Mouse (Mus musculus): ENCODE measurements around the gene Mrpl49. TPM values are rescaled to one million over a fixed set of nuclear protein-coding genes. Genes with fewer than 3 reads are reported as not detected.
A peak's percentile ranks its signal among the peaks of the same experiment; 100 is the strongest.

The Mrpl49 gene
- polyA plus RNA-seq, 1 experiment from 2014 or later: 64.4 TPM

DNA sequence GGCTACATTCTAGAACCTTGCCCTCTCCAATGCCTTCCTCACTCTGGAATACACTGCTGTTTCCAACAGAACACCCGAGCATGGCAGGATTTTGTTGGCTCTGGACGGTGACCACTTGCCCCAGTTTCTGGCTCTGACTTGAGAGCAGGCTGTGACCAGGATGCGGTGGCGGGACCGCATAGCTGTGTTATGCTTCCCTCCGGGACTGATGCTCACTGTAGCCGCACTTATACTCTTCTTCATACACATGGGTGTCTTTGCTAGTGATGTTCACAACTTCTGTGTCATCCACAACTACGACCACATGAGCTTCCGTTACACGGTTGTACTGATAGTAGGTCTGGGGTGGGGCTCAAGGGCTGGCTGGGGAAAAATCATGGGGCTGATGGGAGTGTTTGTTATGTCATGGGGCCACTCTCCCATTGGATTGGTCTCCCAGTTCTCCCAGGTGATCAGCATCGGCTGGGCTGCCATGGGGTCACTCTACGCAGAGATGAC lies 22.4 kb upstream of the Mrpl49 start, which contains the start of gene Tmem262:
Tmem262 (plus strand) TSS at position 51 of the 498 bp plus-strand sequence.
- no peak for ATAC-seq (ENCODE audit: low FRiP score, low read depth)
- Histone ChIP-seq H3K4me3 (no peak within 1 kb of the TSS), H3K4me1 (replicated peaks) (peaks cover 35% of the 10 kb centered on the region), H3K9me3 (no peaks in the 10 kb centered on the region), H3K9ac (no peak within 1 kb of the TSS), H3K36me3 (peaks cover 30% of the 10 kb centered on the region), H3K27me3 (no peaks in the 10 kb centered on the region), H3K27ac (replicated peaks) (no peak within 1 kb of the TSS), H3K4me2 (no peak within 1 kb of the TSS)
- 93% methylated on average over 12 of the region's 12 CpGs for WGBS

DNA sequence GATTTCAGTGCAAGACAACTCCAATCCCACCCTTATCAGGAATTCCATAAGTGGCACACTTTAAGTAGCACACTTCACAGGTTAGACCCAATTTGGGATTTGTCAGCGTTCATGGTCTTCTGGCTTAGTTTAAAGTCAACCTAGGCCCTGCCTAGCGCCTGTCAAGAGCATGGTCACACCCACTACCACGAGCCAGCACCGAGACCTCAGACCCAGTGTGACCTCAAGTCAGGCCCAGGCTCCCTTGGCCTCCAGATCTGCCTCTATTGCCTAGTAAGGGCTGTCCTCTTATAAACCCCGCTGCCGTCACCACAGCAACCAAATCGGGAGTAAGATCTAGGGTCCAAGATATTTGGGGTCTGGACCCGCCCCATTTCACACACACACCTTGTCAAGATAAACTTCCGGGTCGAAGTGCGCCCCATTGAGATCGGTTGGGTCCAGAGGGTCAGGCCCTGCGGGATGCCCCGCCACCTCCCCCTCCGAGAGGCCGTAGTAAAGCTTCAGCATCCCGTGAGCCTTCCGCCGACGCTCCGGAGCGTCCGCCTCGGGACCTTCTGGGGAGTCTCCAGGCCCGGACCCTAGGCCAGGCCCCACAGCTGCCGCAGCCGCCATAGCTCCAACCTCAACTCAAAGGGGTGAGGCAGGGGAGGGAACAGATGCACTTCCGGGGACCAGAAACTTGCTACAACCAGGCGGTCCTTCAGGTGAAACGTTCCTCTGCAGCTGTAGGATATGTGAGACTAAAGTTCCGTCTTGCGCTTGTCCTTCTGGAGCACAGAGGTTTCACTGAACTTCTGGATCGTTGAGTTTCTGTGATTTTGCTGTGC lies 19.2 kb upstream of the Mrpl49 start, which contains the start of gene Vps51:
Vps51 (minus strand) TSS at position 668 of the 830 bp plus-strand sequence.
- peak; percentile 90 for ATAC-seq (ENCODE audit: low FRiP score, low read depth)
- peak within 1 kb of the TSS; percentile 82 for H3K4me3 ChIP-seq
- no peaks in the 10 kb centered on the region for H3K27me3 ChIP-seq
- no peaks in the 10 kb centered on the region for H3K9me3 ChIP-seq
- H3K36me3 ChIP-seq: peaks cover 26% of the 10 kb centered on the region
- WGBS: under 1% methylated on average over 33 of the region's 33 CpGs
- H3K4me1 ChIP-seq (replicated peaks): peaks cover 20% of the 10 kb centered on the region
- H3K27ac ChIP-seq (replicated peaks): peak within 1 kb of the TSS; percentile 89
- peak within 1 kb of the TSS; percentile 90 for H3K4me2 ChIP-seq
- peak within 1 kb of the TSS; percentile 72 for H3K9ac ChIP-seq

DNA sequence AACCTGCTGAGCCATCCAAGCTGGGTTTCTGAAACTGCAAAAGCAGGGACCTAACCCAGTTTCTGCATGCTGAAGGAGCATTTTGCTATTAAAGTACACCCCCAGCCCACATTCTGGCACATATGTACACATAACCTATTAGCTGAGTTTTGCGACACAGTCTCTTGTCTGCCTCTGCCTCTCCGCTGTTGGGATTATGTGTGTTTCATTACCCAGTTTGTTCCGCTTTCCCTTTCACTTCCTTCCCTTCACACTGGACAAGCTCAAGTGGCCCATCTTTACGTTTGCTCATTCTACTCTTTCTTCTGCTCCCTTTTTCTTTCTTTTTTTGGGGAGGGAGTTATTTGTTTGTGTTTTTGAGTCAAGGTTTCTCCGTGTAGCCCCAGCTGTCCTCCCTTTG lies 16.3 kb upstream of the Mrpl49 start:
- Histone ChIP-seq H3K4me2 (no peak overlapping the region), H3K27me3 (no peaks in the 10 kb centered on the region), H3K4me1 (replicated peaks) (peaks cover 20% of the 10 kb centered on the region), H3K4me3 (no peak overlapping the region), H3K9ac (no peak overlapping the region), H3K36me3 (peaks cover 29% of the 10 kb centered on the region), H3K27ac (replicated peaks) (no peak overlapping the region), H3K9me3 (no peaks in the 10 kb centered on the region)
- ATAC-seq (ENCODE audit: low FRiP score, low read depth): no peak
- WGBS: 93% methylated on average over 5 of the region's 5 CpGs

DNA sequence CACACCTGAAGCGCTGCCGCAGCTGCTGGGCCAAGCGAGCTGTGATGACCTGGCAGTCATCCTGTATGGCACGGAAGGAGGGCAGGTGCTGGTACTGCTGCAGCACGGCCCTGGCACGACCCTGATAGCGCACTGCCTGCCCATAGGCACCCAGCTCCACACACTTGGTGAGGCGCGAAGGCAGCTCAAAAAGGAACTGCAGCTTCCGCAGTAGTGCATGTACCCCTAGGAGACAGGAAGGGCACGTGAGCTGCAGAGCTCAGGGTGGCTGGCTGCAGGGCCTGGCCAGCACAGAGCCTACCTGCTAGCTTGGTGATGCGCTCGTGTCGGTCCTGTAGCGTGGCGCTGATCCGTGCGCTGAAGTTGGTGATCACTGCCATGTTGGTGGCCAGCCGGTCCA lies 13.7 kb upstream of the Mrpl49 start:
- H3K9me3 ChIP-seq: no peaks in the 10 kb centered on the region
- H3K27me3 ChIP-seq: no peaks in the 10 kb centered on the region
- peaks cover 29% of the 10 kb centered on the region for H3K36me3 ChIP-seq
- WGBS: 94% methylated on average over 19 of the region's 19 CpGs
- H3K27ac ChIP-seq (replicated peaks): no peak overlapping the region
- no peak overlapping the region for H3K9ac ChIP-seq
- H3K4me1 ChIP-seq (replicated peaks): peaks cover 27% of the 10 kb centered on the region
- no peak for ATAC-seq (ENCODE audit: low FRiP score, low read depth)
- no peak overlapping the region for H3K4me2 ChIP-seq
- H3K4me3 ChIP-seq: no peak overlapping the region

DNA sequence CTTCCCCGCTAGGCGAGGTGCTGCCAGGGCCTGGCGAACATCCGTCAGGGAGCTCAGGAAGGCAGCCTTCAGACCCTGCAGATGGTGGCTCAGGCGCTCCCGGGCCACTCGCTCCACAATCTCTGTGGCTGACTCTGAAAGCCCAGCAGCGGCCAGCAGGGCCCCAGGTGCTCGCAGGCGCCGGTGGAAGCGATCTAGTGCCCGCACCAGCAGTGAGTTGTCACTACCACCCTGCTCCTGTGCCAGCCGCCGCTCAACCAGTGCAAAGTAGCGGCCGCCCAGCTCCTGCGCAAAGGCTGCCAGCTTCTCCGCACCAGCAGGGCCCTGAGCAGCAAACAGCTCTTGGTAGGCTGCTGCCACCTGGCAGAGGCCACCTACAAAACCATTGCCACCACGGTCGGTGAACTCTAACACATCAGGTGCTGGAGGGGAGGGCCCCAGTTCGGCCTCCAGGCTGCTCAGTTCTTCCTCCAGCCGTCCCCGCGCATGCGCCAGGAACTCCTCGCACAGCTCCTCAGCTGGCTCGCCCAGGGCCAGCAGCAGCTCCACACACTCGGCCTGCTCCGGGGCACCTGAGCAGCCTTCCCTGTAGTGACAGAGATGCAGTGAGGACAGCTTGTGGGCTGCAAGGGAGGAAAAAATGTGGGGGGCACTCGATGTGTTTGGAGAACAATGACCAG lies 13.1 kb upstream of the Mrpl49 start:
- Histone ChIP-seq H3K36me3 (peaks cover 29% of the 10 kb centered on the region), H3K4me2 (no peak overlapping the region)
- 92% methylated on average over 31 of the region's 31 CpGs for WGBS

DNA sequence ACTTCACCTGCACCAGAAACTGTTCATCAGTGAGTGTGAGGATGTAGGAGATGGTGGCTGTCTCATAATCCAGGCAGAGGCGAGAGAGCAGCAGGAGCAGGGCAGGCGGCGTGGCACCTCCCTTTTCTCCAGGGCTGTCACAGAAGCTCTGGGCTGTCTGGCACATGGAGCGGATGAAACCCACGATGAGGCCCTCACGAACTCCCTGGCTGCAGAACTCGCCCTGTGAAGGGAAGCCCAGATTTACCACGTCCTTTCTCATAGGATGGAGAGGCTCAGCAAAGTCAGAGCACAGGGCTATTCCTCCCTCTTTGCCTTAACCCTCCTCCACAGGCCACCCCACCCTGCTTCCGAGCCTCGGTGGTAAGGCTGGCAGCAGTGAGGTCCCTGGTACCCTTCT lies 12.3 kb upstream of the Mrpl49 start:
- 90% methylated on average over 10 of the region's 10 CpGs for whole genome bisulfite sequencing
- Histone ChIP-seq H3K4me2 (no peak overlapping the region), H3K9ac (no peak overlapping the region), H3K4me3 (no peak overlapping the region), H3K36me3 (peaks cover 29% of the 10 kb centered on the region), H3K4me1 (replicated peaks) (peaks cover 31% of the 10 kb centered on the region), H3K27ac (replicated peaks) (no peak overlapping the region), H3K9me3 (no peaks in the 10 kb centered on the region), H3K27me3 (no peaks in the 10 kb centered on the region)
- no peak for ATAC-seq (ENCODE audit: low FRiP score, low read depth)

More for the DNA sequence above, 13.1 kb upstream of the Mrpl49 start:
- H3K9ac ChIP-seq: no peak overlapping the region
- no peak overlapping the region for H3K27ac ChIP-seq (replicated peaks)
- no peaks in the 10 kb centered on the region for H3K27me3 ChIP-seq
- H3K4me3 ChIP-seq: no peak overlapping the region
- H3K4me1 ChIP-seq (replicated peaks): peaks cover 28% of the 10 kb centered on the region
- no peaks in the 10 kb centered on the region for H3K9me3 ChIP-seq
- ATAC-seq (ENCODE audit: low FRiP score, low read depth): no peak

DNA sequence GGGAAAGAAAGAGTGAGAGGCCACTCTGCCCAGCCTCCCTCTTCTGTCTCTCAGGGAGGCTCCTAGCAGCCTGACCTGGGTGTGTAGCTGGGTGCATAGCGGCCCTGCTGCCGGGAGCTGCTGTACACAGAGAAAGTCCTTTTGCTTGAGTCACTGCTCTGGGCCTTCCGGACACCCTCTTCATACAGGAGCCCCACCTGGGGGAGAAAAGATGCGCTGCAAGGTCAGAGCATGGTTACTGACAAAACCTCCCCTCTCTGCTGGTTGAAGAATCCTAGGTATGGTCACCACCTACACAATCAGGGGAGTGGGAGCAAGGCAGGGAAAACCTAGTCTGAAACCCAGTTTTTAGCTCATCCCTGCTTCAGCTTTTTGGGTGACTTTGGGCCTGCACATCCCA lies 11.4 kb upstream of the Mrpl49 start:
- no peak overlapping the region for H3K4me3 ChIP-seq
- no peak for ATAC-seq (ENCODE audit: low FRiP score, low read depth)
- no peak overlapping the region for H3K4me2 ChIP-seq
- 90% methylated on average over 4 of the region's 4 CpGs for WGBS
- H3K36me3 ChIP-seq: peaks cover 29% of the 10 kb centered on the region
- H3K27me3 ChIP-seq: no peaks in the 10 kb centered on the region
- H3K27ac ChIP-seq (replicated peaks): no peak overlapping the region
- no peaks in the 10 kb centered on the region for H3K9me3 ChIP-seq
- no peak overlapping the region for H3K9ac ChIP-seq
- peaks cover 32% of the 10 kb centered on the region for H3K4me1 ChIP-seq (replicated peaks)

DNA sequence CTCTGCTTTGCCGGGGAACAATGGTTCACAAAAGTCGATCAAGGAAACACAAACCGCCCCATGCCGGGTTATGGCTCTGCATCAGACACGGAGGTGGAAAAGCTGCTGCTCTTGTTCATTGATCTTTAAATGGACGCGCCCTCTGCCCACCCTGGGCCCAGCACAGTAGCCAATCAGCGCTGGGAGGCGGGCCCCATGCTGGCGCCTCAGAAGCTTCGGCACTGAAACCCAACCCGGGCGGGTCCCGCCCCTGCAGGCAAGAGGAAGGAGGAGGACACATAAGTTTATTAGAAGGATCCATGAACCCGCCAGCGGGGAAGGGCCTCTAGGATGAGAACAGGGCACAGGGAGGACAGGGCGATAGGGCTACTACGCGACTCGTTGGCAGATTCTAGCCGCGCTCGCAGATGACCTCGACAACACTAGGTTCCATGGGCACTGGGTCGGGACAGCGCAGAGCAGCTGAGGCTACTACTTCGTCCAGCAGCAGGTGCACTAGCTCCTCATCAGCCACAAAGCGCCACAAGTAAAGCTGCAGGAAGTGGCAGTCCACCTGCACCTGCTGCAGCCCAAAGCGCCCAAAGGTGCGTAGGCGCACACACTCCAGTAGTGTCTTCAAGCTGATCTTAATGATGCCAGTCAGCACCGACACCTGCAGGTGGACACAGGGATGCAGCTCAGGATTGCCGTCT lies 10.3 kb upstream of the Mrpl49 start, which contains the start of gene Tm7sf2:
Tm7sf2 (minus strand) TSS at position 650 of the 692 bp plus-strand sequence.
- Histone ChIP-seq H3K27me3 (no peaks in the 10 kb centered on the region), H3K27ac (replicated peaks) (peak within 1 kb of the TSS; percentile 88), H3K9ac (peak within 1 kb of the TSS; percentile 84), H3K4me2 (peak within 1 kb of the TSS; percentile 94), H3K4me1 (replicated peaks) (peaks cover 43% of the 10 kb centered on the region), H3K36me3 (peaks cover 29% of the 10 kb centered on the region), H3K4me3 (peak within 1 kb of the TSS; percentile 61), H3K9me3 (no peaks in the 10 kb centered on the region)
- peak; percentile 91 for ATAC-seq (ENCODE audit: low FRiP score, low read depth)
- WGBS: 7% methylated on average over 33 of the region's 33 CpGs

DNA sequence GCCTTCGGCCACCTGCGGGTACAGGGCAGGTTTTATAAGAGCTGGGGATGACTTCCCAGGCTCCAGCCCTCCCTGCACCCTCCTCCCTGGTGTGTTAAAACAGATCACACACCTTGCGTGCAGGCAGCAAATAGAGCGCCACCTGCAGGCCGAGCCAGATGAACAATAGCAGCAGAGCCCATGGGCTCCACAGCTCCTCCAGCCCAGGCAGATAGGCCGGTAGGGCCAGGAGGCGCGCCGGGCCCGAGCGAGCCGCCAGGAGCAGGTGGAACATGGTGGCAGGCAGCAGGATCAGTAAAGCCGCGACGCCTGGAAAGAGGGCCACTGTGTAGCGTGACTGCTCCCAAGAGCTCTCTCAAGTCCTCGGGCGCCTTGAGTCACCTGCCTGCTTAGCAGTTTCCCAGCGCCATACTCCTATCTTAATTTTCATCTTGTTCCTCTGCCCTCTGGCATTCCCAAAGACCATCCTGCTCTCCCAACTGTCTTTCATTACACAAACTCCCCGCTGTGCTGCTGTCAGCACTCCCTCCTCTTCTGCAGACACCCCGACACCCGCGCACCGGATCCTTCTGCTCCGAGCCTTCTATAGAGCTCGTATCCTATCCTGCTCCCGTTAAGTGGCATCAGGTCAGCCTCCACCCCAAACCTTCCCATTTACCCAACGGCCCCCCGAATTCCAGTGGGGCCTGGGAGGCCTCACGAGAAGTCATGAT lies 9.6 kb upstream of the Mrpl49 start:
- WGBS: under 1% methylated on average over 30 of the region's 30 CpGs
- H3K36me3 ChIP-seq: peaks cover 24% of the 10 kb centered on the region
- H3K4me3 ChIP-seq: peak overlapping the region; percentile 61

DNA sequence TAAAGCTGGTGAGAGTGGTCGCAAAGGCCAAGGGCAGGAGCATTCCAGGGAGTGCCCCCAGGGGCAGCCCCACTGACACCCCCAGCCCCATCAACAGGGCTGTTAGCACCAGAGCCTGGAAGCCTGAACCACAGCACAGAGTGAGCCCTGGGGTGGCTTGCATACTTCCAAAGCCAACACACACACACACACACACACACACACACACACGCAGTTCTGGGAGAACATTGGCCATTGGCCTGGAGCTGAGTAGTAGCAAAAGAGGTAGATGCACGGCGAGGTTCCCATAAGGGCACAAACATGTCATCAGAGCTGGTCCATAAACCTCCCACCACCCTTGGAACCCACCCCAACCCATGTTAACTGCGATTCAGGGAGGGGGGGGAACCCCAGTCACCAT lies 9.0 kb upstream of the Mrpl49 start:
- peak; percentile 16; the same call in 1 of the 2 replicates for ATAC-seq (ENCODE audit: low FRiP score, low read depth)
- WGBS: 25% methylated on average over 5 of the region's 5 CpGs

More for the DNA sequence above, 9.6 kb upstream of the Mrpl49 start:
- Histone ChIP-seq H3K27me3 (no peaks in the 10 kb centered on the region), H3K4me1 (replicated peaks) (peaks cover 50% of the 10 kb centered on the region), H3K4me2 (peak overlapping the region; percentile 94), H3K9me3 (no peaks in the 10 kb centered on the region), H3K27ac (replicated peaks) (peak overlapping the region; percentile 88), H3K9ac (peak overlapping the region; percentile 84)
- peak; percentile 69 for ATAC-seq (ENCODE audit: low FRiP score, low read depth)

DNA sequence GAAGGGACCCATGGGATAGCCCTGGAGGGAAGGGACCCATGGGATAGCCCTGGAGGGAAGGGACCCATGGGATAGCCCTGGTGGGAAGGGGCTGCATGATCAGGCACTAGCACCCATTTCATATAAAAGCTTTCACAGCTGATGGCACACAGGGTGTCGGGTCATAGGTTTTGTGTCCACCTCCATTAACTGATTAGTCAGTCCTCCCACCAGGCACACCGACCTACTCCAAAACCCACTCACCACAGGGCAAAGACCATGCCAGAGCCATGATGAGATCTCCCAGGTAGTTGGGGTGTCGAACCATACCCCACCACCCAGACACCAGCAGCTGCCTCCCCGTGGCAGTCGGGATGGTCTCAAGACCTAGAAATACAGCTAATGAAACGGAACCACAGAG lies 5.5 kb upstream of the Mrpl49 start:
- Histone ChIP-seq H3K9me3 (no peaks in the 10 kb centered on the region), H3K27me3 (no peaks in the 10 kb centered on the region), H3K4me1 (replicated peaks) (peaks cover 65% of the 10 kb centered on the region), H3K4me2 (peak overlapping the region; percentile 99; the same call in 1 of the 2 replicates), H3K36me3 (peaks cover 4% of the 10 kb centered on the region; the same call in 1 of the 2 replicates), H3K9ac (no peak overlapping the region), H3K4me3 (no peak overlapping the region), H3K27ac (replicated peaks) (no peak overlapping the region)
- WGBS: 89% methylated on average over 6 of the region's 6 CpGs
- ATAC-seq (ENCODE audit: low FRiP score, low read depth): no peak

More for the DNA sequence above, 9.0 kb upstream of the Mrpl49 start:
- Histone ChIP-seq H3K27me3 (no peaks in the 10 kb centered on the region), H3K4me1 (replicated peaks) (peaks cover 56% of the 10 kb centered on the region), H3K27ac (replicated peaks) (peak overlapping the region; percentile 88), H3K4me2 (peak overlapping the region; percentile 94), H3K9ac (peak overlapping the region; percentile 84), H3K36me3 (peaks cover 23% of the 10 kb centered on the region), H3K9me3 (no peaks in the 10 kb centered on the region), H3K4me3 (peak overlapping the region; percentile 61)

Data from hindbrain, embryonic 15.5 days (tissue).